Mouse (Mus musculus) ES-E14 (cell line): ENCODE data around the gene Eif4g1. TPM values are rescaled to one million over a fixed set of nuclear protein-coding genes. Genes with fewer than 3 reads are reported as not detected.

Experiments used
- DNase-seq: peaks from one replicate; pipeline ENCODE4 v3.0.0-alpha.2; 2013; ENCODE audit warnings: low read depth, low spot score
- H3K27ac ChIP-seq: 2 replicates; pipeline ENCODE4 v1.5.1; 2012; ENCODE audit warnings: low read depth, mild to moderate bottlenecking, low read length, moderate library complexity, mixed read lengths; ENCODE audit not compliant: poor library complexity, insufficient read depth, severe bottlenecking
- H3K36me3 ChIP-seq: 2 replicates; pipeline ENCODE4 v1.6.1; 2012; ENCODE audit warnings: mild to moderate bottlenecking, low read length, moderate library complexity, mixed read lengths; ENCODE audit not compliant: control insufficient read depth, poor library complexity, insufficient read depth, severe bottlenecking
- H3K4me1 ChIP-seq, 2 experiments: fragments of 150-350 bp in 1 of 2; sonication (generic) in 1 of 2; 2 replicates each; pipeline ENCODE4 v1.6.1; 2012; ENCODE audit warnings: low read length in 2 of 2, mild to moderate bottlenecking in 1 of 2, mixed read lengths in 1 of 2; ENCODE audit not compliant: control insufficient read depth in 2 of 2, insufficient read depth in 2 of 2, poor library complexity in 1 of 2
- H3K4me3 ChIP-seq, 2 experiments: fragments of 150-350 bp in 1 of 2; sonication (generic) in 1 of 2; 2 replicates each; pipeline ENCODE4 v1.5.1; 2012; ENCODE audit warnings: low read length in 2 of 2, low read depth in 1 of 2, mild to moderate bottlenecking in 1 of 2, mixed read lengths in 1 of 2; ENCODE audit not compliant: insufficient read depth in 1 of 2, poor library complexity in 1 of 2, severe bottlenecking in 1 of 2
- H3K9ac ChIP-seq: 2 replicates; pipeline ENCODE4 v1.6.1; 2012; ENCODE audit warnings: low read depth, mild to moderate bottlenecking, low read length, mixed read lengths; ENCODE audit not compliant: poor library complexity, insufficient read depth, severe bottlenecking
- H3K9me3 ChIP-seq: fragments of 150-350 bp; sonication (generic); 2 replicates; pipeline ENCODE4 v1.6.1; 2012; ENCODE audit warnings: low read depth, mild to moderate bottlenecking, low read length; ENCODE audit not compliant: control insufficient read depth, insufficient read depth
- CHD2 ChIP-seq: IDR thresholded peaks from 2 replicates; pipeline ENCODE4 v1.6.1; 2014; ENCODE audit warnings: mild to moderate bottlenecking, low read depth, low read length, inconsistent platforms
- HCFC1 ChIP-seq: IDR thresholded peaks from 2 replicates; pipeline ENCODE4 v1.6.1; 2012; ENCODE audit warnings: low read length, inconsistent platforms, borderline replicate concordance; ENCODE audit not compliant: insufficient read depth
- MAFK ChIP-seq: IDR thresholded peaks from 2 replicates; pipeline ENCODE4 v1.6.1; 2014; ENCODE audit warnings: mild to moderate bottlenecking, low read depth, low read length, inconsistent platforms; ENCODE audit not compliant: insufficient read depth
- ZC3H11A ChIP-seq: IDR thresholded peaks from 2 replicates; pipeline ENCODE4 v1.6.1; 2012; ENCODE audit warnings: low read depth, mild to moderate bottlenecking, inconsistent platforms, low read length, borderline replicate concordance
- ZNF384 ChIP-seq: IDR thresholded peaks from 2 replicates; pipeline ENCODE4 v1.6.1; 2012; ENCODE audit warnings: low read depth, low read length, inconsistent platforms
- in situ Hi-C, 2 experiments: fragments of 600-800 bp; cut with MboI; formaldehyde crosslinking; loops; one replicate each; pipeline ENCODE4 v1.15.1; 2025; ENCODE audit warnings: low sequenced_read_pairs in 2 of 2, inconsistent platforms in 1 of 2; ENCODE audit not compliant: unreplicated experiment in 2 of 2
- total RNA-seq: library from RNA; depleted of rRNA; stranded (reverse); fragments of 300-350 nt; gene quantifications from 2 replicates; pipeline ENCODE4 v1.2.3, GENCODE M21; 2012

The Eif4g1 gene
- total RNA-seq, 1 experiment: 546 TPM

- peak overlapping the region; percentile 66 for H3K9ac ChIP-seq
- peaks cover 27% of the 10 kb centered on the region for H3K36me3 ChIP-seq
- no peaks in the 10 kb centered on the region for H3K9me3 ChIP-seq
- TF ChIP-seq MAFK: no peak
- TF ChIP-seq ZC3H11A: no peak
- no peak for TF ChIP-seq ZNF384
- no peak for TF ChIP-seq HCFC1
- TF ChIP-seq CHD2: no peak
- peaks cover 2 to 22% of the 10 kb centered on the region in 2 experiments; a peak in 3 of 4 replicates for H3K4me1 ChIP-seq
- H3K27ac ChIP-seq: peak overlapping the region; percentile 79
- in situ Hi-C loops: no loop called here
- peak overlapping the region; percentile 87 to 88 for H3K4me3 ChIP-seq
- no peak for DNase-seq
Observed at GRCm38 (mm10) chr16:20716841-20717180, 48.7 kb downstream of the Eif4g1 start.

GRCm38 (mm10) chr16:20717181-20717977, 49.3 kb downstream of the Eif4g1 start, which contains the start of the genes Polr2h and Clcn2:
Gene Polr2h (plus strand): TSS chr16:20717665.
Gene Clcn2 (minus strand): TSS chr16:20717746.
- H3K4me1 ChIP-seq: peaks cover 2 to 25% of the 10 kb centered on the region in 2 experiments; a peak in 3 of 4 replicates

GRCm38 (mm10) chr16:20717978-20718670, 50.0 kb downstream of the Eif4g1 start:
- H3K4me1 ChIP-seq: peaks cover 2 to 24% of the 10 kb centered on the region in 2 experiments; a peak in 3 of 4 replicates
- peak overlapping the region; percentile 77 for H3K9ac ChIP-seq
- H3K27ac ChIP-seq: no peak overlapping the region; the same call in 1 of the 2 replicates
- peaks cover 15% of the 10 kb centered on the region for H3K36me3 ChIP-seq
- in situ Hi-C loops: no loop called here
- H3K4me3 ChIP-seq: peak overlapping the region; percentile 87 to 88
- DNase-seq: no peak
- no peaks in the 10 kb centered on the region for H3K9me3 ChIP-seq
- TF ChIP-seq ZNF384: peak; percentile 92
- no peak for TF ChIP-seq MAFK
- TF ChIP-seq CHD2: no peak

More at GRCm38 (mm10) chr16:20717181-20717977, 49.3 kb downstream of the Eif4g1 start, which contains the start of the genes Polr2h and Clcn2:
- Histone ChIP-seq H3K4me3 (peak within 1 kb of the TSS; percentile 87 to 88), H3K9me3 (no peaks in the 10 kb centered on the region), H3K27ac (peak within 1 kb of the TSS; percentile 79), H3K9ac (peak within 1 kb of the TSS; percentile 77), H3K36me3 (peaks cover 23% of the 10 kb centered on the region)
- in situ Hi-C loops: no loop called here
- peak; percentile 93 for DNase-seq
- TF ChIP-seq ZC3H11A: 0 out of 2 replicates have a peak, but pooled peaks have one; percentile 8
- no peak for TF ChIP-seq CHD2

- Histone ChIP-seq H3K27ac (no peak overlapping the region), H3K4me3 (no peak overlapping the region), H3K36me3 (peaks cover 14% of the 10 kb centered on the region), H3K9ac (no peak overlapping the region), H3K4me1 (peaks cover 0 to 18% of the 10 kb centered on the region in 2 experiments), H3K9me3 (no peaks in the 10 kb centered on the region)
- DNase-seq: no peak
- in situ Hi-C loops: no loop called here
- TF ChIP-seq CHD2: no peak
- no peak for TF ChIP-seq ZC3H11A
- no peak for TF ChIP-seq ZNF384
- no peak for TF ChIP-seq MAFK
- no peak for TF ChIP-seq HCFC1
Observed at GRCm38 (mm10) chr16:20721808-20722207, 53.7 kb downstream of the Eif4g1 start.
